Mouse (Mus musculus) spleen, postnatal 14 days (tissue): ENCODE measurements around the gene Pax6.

Experiments used
- DNase-seq, 2 experiments: peaks; one replicate each; pipeline ENCODE4 v3.0.0; 2021 to 2022; ENCODE audit warnings: low spot score in 2 of 2

Pax6 gene

DNA sequence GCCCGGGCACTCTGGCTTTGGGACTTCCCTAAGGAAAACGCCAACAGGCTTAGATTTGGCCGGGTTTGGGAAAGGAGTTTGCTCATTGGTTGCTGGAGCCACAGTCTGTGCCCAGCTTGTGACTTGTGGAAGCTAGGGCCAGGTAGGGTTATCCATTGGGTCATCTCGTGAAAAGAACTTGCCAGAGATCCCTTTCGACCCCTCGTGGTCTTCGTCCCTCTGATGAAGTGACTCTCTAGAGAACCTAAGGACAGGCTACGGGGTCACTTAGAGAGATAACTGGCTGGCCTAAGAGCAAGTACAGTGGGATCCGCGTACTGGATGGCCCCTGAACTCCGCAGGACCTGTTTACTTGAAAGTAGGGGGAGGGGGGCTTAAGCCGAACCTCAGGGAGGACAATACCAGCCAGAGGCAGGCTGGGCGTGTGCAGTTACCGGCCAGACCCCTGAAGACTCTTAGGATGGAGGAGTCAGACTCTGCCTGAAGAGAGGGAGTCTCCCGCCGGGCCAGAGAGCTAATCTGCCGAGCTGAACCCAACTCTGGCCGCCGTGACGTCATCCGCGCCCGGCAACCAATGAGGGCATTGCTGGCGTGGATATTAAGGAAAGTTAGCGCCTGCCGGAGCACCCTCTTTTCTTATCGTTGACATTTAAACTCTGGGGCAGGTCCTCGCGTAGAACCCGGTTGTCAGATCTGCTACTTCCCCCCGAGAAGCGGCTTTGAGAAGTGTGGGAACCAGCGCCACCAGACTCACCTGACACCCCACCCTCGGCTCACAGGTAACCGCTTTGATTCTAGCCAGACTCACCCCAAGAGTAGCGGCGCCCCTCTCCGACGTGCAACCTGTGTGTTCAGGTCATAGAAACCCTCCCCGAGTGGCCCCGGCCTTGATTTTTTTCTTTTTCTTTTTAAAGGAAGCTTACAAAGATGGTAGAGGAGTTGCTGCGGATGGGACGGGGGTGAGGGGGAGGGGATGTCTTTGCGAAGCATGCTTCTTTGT is at the start of gene Pax6:
Gene Pax6 (plus strand): TSS at position 630 of the 1,000 bp plus-strand sequence.
- no peak for DNase-seq

DNA sequence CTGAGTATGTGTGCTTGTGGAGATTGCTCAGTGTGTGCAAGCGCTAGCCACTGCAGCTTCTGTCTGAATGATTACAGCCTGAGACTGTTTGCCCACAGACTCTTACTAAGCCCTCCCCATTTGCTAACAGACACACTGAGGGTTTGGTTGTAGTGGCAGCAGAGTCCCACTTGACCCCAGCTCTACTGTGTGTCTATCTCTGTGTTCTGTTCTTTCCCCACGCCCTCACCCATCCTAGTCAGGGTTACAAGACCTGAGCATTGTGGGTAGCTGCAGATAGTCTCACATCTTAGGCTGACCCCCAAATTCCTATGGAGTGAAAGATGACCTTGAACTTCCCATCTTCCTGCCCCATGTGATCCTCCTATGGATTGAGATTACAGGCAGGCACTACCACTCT is 19.8 kb upstream of the Pax6 start:
- no peak for DNase-seq

DNA sequence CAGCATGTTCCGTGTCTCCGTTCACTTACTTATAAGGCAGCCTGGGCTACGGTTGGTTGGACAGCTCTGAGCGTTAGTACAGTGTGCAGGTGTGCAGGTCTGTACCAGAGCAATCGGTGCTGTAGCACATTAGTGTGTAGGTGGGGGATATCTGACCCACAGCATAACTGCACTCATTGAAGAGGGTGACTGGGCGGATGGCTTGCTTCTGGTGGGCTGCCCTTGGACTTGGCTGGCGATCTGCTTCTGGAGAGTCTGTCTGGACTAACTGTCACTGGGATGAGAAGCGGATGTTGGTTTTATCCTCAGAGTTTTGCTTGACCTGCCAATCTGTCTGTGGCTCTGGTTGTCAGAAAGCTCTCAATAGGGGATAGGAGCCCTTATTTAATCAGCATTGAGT is 12.2 kb upstream of the Pax6 start:
- DNase-seq = no peak

DNA sequence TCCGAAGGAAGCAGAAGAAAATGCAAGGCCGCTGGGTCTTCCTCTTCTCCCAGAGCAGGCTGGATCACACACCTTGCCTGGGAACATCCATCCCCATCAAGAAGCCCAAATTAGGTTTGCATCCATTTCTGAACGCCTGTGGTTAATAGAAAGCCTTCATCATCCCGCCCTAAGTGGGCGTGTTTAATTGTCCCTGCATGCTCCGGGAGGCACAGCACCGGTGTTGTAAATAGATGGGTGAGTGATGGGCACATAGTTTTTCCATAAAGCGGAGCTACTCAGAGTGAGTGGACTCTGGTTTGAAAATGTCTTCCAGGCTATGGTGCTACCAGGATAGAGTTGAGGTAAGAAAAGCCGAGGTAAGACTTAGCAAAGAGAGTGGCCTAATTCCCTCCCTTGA is 9.3 kb upstream of the Pax6 start:
- DNase-seq = no peak

DNA sequence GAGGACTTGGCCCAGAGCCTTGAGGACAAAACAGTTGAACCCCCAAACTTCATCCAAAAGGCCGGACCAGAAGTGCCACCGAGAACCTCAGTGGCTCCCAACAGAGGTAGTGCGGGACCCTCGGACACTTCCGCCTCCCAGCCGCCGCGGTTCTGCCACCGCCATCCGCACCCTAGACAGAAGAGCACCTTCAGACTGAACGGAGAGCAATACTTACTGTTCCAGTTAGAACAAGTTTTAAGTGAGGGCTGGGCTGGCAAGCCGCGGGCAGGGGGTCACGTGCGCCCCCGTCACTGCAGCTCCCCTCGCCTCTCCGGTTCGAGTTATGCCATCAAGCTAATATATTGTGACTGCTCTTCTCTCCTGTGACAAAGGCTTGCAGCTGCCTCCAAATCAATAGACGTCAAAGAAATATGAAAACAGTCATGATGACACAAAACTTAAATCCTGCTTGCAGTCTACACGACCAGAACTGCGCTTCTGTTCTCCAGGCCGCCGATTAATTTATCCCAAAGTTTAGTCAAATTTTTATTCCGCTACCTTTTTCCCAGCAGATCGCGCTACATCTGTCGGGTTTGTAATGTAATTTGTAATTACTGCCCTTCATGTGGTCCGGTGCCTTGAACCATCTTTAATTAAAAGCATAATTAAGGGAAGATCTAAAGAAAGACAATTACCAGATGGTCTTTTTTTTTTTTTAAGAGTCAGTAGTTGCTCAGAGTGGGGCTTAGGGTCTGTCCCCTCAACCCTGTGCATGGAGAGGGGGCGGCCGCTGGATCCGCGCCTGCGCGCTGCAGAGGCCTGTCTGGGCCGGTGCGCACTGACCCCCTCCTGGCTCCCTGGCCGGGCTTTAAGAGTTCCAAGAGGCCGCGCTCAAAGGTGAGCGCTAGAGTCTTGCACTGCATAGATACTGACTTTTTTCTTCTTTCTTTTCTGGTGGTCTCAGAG is 8.5 kb upstream of the Pax6 start:
- no peak for DNase-seq

DNA sequence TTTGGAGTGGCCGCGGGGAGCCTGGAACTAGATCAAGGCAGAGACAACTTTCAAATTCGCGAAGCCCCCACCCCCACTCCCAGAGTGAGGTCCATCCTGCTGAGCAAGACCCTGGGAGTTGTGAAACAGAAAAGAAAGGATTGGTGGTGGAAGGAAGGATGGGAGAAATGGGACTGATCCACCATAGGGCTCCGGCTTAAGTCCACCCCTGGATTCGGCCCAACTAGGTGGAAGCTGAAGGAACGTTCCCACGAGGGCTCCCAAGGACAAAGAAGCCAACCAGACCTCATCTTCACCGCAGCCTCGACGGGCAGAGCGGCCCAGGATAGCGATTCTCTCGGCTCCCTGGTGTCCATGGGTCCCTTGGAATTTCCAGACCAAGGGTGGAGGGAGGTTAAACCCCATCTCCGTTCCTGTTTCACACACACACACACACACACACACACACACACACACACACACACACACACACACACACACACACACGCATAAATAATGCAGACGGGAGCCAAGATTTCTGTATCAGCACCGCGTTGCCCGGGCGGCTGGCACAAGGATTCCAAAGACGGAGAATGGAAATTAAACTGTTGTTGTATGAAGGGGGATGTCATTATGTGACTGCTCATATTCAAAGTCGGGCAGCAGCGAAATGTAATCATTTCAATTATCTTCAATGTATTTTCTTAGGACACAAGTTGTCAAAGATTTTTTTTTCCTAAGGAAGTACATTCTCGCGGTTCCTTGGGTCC is 7.7 kb upstream of the Pax6 start:
- no peak for DNase-seq

DNA sequence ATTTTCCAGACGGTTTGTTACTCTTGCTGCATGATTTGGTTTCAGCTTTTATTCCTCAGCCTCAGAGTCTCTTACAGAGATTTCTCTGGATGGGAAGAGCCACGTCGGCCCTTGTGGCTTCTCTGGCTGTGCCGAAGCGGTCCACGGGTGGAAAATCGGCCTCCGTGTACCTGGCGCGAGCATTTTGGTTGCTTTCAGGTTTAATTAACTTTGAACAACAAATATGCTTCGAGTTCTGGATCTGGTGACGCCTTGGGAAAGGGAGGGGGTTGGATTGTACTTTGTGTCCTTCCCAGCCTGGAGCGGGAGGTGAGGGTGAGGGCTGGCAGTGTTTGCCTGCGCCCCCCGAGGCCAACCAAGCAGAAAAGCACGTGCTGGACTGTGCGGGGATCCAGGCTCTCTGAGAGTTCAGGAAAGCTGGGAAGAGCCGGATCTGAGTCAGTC is 7.1 kb upstream of the Pax6 start:
- no peak for DNase-seq

DNA sequence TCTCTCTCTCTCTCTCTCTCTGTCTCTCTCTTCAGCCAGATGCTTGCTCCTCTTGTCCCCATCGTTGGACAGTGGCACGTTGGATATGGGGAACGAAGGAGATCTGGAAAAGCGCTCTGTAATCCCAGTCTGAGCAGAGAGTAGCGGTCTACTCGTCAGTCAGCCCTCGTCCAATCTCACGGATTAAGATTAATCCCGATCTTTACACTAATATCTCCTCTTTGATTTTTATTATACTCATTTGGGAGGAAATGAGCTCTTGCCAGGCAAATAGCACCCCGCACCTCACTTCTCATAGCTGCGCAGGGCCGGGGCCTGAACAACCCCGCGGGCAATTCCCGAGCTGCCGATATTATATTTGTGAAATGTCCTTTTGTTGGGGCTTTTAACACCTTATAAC is 6.6 kb upstream of the Pax6 start:
- DNase-seq = no peak

DNA sequence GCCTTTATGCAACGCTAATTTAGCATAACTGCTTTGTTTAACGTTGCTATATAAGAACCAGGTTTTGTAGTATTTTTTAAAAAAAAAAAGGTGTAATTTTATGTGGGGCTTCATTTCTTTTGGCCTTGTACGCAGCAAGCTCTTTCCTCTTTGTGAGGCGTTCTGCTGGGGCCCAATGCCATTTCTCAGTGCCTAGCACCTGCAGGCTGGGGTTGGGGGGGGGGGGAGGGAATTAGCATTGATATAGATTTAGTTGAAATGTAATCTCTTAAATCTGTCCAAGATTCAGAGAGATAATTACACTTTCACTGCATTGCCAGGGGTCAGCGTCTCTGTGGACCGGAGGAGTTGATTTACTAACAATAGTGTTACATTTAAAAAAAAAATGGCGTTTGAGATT is 6.1 kb upstream of the Pax6 start:
- no peak for DNase-seq

DNA sequence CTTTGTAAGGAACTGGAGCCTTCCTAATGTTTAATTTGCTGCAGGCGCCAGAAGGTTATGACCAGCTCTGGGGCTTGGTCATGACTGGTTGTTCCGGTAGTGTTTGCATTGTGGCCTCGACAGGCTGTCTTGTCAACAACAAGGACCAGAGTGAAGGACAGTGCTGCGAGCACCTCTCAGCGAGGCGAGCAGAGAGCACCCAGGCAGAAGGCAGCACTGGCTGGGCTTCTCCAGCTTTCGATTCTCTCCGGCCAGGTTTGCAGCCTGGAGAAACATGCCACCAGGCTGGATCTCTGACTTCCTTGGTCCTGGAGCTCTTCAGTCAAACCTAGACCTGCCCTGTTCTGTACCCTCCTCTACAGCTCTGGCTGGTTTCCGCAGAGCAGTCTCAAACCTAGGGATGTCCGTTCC is 5.6 kb upstream of the Pax6 start:
- no peak for DNase-seq

DNA sequence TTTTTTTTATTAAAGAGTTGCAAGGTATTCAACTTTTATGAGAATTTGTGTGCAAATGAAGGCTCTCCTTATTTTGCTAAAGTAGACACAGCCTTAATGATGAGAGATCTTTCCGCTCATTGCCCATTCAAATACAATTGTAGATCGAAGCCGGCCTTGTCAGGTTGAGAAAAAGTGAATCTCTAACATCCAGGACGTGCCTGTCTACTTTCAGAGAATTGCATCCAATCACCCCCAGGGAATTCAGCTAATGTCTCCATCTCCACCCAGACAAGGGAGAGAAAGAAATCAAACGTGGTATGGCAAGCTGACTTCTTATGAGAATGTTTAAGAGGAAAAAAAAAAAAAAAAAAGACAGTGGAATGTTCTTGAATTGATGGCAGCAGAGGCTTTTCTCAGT is 3.7 kb upstream of the Pax6 start:
- DNase-seq = no peak

DNA sequence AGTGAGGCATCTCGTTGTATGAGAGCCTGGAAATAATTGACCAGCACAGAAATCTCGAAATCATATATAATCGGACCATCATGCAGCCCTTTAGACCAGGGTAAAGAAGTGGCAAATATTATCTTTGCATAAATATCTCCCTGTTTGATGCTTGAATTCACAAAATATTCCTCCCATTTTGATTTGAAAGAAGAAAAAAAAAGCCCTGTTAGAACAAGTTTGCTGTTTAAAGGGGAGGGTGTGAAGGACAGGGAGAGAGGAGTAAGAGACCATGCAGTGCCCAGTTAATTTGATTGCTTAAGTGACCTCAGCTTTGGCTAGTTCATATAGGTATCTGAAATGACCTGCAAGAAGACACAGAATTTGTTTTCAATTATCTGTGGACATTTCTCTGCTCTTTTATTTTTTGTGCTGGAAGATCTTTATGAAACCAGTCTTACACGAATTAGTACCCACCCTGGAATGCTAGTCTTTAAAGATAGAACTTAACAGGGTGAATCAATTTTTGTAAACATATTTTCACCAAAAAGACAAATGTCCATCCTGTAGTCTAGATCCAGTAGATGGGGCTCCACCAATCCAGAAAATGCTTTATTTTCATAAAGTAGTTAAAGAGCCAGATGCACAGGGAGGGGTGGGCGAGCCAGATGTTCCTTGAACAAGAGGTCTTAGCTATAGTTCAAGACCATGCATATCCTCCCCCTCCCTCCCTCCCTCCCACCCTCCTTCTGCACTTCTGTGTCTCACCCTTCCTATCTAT is 3.0 kb upstream of the Pax6 start:
- no peak for DNase-seq

DNA sequence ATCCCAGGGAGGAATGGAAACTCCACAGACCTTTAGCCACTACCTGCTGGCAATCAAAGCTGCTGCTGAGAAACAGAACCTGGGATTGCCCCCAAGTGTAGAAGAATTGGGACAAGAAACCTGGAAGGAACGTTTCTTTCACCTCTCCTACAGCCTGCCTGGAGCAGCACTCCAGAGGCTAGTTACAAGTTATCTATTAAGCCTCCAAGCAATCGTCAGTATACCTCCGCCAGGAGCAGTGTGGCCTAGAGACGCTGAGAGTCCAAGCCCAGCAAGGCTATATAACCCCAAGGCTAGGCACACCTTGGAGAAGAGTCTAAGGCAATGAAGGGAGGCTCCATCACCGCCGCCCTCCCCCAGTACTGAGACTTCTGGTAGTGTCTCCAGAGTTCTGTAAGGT is 2.4 kb upstream of the Pax6 start:
- DNase-seq = no peak

DNA sequence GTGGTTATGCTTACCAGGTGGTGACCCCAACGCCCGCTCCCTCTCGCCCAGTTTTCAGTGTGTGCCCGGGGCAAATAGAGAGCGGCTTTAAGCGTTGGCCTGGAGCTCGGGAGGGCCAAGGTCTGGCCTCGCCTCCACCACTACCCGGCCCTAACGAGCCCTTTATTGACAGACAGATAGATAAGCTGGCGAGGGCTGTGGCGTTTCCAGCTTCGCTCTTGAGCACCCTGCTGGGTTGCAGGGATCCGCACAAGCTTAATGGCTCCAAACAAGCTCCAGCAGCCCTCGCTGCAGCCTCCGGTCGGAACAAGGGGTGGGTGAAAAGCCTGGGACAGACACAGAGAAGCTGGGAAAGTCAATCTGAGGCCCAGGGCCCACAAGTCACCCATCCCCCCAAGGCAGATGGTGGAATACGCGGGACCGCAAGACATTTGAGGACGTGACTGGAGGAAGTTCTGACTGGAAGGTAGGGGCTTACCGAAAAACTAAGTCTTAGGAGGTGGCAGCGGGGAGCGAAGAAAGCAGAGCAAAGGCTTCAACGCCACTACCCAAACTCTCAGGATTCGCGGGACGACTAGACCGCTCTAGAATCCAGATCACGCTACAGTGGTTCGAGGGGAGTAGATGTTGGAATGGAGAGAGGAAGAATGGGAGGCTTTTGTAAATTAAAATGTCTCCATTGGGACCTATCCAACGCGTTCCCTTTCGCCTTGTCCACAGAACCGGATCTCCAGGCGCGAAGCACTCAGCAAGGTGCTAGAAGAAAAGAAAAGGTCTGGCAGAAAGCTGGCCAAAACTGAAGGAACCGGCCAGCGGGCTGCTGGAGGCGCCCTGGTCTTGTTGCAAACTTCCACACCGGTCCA is 1.7 kb upstream of the Pax6 start:
- DNase-seq = no peak

DNA sequence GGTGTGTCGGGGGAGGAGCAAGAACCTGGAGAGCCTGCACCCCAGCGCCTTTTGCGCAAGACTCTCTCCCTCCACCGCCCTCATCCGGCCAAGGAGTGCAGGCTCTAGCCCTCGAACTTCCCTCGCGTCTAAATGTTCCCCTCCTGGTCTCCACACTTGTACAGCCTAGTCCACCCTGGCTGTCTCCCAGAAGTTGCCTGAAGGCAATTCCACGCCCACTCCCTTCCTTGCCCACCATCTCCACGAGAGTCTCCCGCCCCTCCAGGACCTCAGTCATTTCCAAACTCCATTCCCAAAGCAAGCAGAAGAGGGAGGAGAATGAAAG is 1.1 kb upstream of the Pax6 start:
- no peak for DNase-seq

DNA sequence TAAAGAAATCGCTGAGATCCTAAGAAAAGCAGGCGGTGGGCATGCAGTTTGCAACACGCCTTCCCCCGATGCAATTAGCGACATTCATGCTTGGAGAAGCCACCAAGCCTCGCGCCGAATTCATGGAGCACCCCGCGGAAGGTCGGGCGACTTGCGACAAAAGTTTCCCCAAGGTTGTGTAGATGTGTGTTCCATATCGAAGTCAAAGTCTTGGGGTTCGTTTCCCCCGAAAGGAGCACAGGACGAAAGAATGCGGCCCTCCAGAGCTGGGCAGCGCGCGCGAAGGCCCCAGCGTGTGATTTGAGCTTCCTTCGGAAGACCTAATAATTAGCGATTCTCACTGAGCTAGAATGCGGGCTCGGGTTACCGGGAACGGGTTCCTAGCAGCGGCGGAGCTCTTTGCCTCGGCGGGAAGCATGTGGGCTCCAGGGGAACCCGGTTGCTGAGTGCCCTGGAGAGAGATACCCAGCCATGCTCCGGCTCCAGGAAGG is 716 bp downstream of the Pax6 start:
- DNase-seq = no peak

DNA sequence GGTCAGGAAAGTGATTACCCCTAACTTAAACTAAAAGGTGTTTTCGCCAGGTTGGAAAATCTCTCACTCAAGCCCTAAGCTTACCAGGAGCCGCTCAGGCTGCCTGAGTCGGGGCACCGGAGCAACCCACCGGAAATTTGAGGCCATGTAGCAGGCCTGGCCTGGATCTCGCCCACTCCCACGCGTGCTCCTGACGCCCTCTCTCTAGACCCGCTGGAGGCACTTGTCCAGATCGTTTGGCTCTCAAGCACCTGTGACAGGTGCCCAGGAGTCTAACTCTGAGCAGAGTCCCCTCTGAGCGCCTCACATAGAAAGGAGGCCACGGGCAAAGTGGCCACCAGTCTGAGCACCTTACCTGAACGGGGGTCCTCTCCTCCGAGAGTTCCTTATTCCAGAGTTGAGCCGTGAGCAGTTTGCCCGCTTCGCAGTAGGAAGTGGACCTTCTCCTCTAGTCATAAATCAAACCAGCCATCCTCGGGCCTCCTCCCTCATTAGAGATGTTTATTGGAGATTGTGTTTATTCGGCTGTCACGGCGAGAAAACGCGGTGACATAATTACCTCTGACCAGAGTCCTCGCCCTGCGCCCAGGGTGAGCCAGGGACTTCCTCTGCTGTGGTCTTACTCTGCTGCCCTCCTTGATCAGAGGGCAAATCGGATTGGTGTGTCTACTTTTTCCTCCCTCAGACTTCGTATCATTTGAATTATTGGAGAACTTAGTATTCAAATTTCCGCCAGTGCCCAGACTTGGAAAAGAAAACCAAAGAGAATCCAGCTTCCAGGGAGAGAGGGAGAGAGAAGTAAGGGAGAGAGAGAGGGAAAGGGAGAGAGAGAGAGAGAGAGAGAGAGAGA is 1.4 kb downstream of the Pax6 start:
- DNase-seq = no peak

DNA sequence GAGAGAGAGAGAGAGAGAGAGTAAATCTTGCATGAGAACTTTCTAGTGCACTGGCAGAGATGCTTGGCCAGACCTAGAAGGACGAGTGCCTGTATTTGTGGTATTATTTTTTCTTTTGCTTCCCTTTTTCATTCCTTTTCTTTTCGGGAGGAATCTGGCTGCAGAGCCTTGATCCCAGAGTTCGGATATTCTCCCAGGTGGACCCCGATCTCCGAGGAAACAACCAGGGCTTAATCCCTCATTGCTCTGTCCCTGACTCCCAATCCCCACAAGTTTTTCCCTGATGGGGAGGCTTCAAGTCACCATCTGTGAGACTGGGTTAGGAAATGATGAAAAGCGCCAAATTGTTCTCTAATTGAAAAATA is 2.0 kb downstream of the Pax6 start:
- no peak for DNase-seq

DNA sequence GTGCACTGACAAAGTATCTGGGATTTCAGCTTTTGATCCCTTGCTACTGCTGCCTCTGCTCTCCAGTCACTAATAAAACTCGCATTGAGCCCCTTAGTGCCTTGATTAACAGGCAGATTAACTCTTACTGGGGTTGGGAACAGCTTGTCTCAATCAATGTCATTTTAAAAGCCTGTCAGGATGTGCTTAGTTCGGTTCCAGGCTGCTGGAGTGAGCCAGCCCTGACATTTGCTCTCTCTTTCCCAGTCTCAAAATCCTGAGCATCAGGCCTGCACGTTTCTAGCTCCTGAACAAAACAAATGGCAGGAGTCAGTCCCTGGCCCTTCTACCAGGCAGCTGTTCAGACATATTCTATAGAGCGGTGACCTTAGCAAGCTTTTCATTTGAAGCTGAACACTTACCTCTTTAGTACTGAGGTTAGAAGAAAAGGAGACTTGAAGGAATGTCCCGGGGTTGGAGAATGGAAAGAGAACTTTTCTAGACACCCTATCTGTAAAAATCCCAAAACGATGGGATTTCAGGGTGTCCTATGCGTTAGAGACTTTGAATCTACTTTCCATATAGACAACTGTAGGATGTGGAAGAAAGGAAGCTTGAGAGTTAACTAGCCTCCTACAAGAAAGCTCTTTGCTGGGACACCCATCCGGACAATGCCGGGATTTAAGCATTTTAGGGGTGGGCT is 2.6 kb downstream of the Pax6 start:
- no peak for DNase-seq
